Mouse (Mus musculus) heart, embryonic 12.5 days (tissue): ENCODE results near the gene Ccdc153. TPM values are rescaled to one million over a fixed set of nuclear protein-coding genes. Genes with fewer than 3 reads are reported as not detected.

ENCODE experiments used
- ATAC-seq: fragments of 200-750 bp; cut with Nextera tagmentation; 2 replicates; pipeline ENCODE4 v1.8.0; 2017; ENCODE audit warnings: moderate TSS enrichment, moderate library complexity; ENCODE audit not compliant: insufficient number of reproducible peaks, low FRiP score
- H3K27ac ChIP-seq: fragments of 300-500 bp; sonication (generic); 2 replicates; pipeline ENCODE4 v1.5.1; 2016; ENCODE audit warnings: mild to moderate bottlenecking, moderate library complexity; ENCODE audit not compliant: poor library complexity, severe bottlenecking
- H3K27me3 ChIP-seq: fragments of 300-500 bp; sonication (generic); replicated peaks from 2 replicates; pipeline ENCODE4 v1.6.1; 2016; ENCODE audit warnings: mild to moderate bottlenecking, moderate library complexity
- H3K36me3 ChIP-seq: fragments of 300-500 bp; sonication (generic); 2 replicates; pipeline ENCODE4 v1.6.1; 2016; ENCODE audit warnings: mild to moderate bottlenecking, moderate library complexity
- H3K4me1 ChIP-seq: fragments of 300-500 bp; sonication (generic); replicated peaks from 2 replicates; pipeline ENCODE4 v1.6.1; 2016; ENCODE audit warnings: mild to moderate bottlenecking
- H3K4me2 ChIP-seq: fragments of 300-500 bp; sonication (generic); 2 replicates; pipeline ENCODE4 v1.6.1; 2016; ENCODE audit warnings: mild to moderate bottlenecking, moderate library complexity
- H3K4me3 ChIP-seq: fragments of 300-500 bp; sonication (generic); 2 replicates; pipeline ENCODE4 v1.5.1; 2016; ENCODE audit warnings: mild to moderate bottlenecking
- H3K9ac ChIP-seq: fragments of 300-500 bp; sonication (generic); 2 replicates; pipeline ENCODE4 v1.6.1; 2016; ENCODE audit warnings: mild to moderate bottlenecking, moderate library complexity
- H3K9me3 ChIP-seq: fragments of 300-500 bp; sonication (generic); replicated peaks from 2 replicates; pipeline ENCODE4 v1.6.1; 2016; ENCODE audit warnings: mild to moderate bottlenecking, moderate library complexity
- WGBS: fragments of 180-500 bp; shearing (Covaris S2); methylation state at CpG from one replicate; pipeline ENCODE4 v1.1.7; 2016; 5-methylcytosine and 5-hydroxymethylcytosine counted together
- polyA plus RNA-seq: library from polyadenylated mRNA; unstranded; fragments of >200 nt; fragmentation: Nextera tagmentation; extraction: Ambion mirVana; gene quantifications from 2 replicates; pipeline ENCODE4 v1.2.1, GENCODE M21; 2016

Gene Ccdc153
- polyA plus RNA-seq, 1 experiment from 2014 or later = not detected

DNA sequence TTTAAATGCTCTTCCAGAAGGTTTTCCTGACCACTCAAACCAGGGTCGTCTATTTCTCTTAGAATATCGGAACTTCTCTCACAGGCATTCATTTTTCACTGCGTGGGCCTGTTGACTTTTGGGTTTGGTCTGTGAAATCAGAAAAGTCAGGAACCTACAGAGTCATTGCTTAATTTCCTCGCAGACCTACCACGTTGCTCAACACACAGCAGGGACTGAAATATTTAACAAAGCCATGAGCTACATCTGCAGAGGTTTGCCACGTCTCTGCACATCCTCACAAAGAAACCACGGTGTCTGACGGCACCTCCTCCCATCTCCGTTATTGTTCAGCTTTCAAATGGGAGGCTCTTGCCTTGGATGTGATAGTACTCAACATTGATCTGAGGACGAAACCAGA is 18.5 kb downstream of the Ccdc153 start:
- peaks cover 20% of the 10 kb centered on the region for H3K4me1 ChIP-seq
- peaks cover 15% of the 10 kb centered on the region; the same call in 1 of the 2 replicates for H3K36me3 ChIP-seq
- H3K27ac ChIP-seq = no peak overlapping the region
- no peak overlapping the region for H3K9ac ChIP-seq
- peaks cover 6% of the 10 kb centered on the region; the same call in 1 of the 2 replicates for H3K27me3 ChIP-seq
- no peak overlapping the region for H3K4me2 ChIP-seq
- no peak overlapping the region for H3K4me3 ChIP-seq
- WGBS = 83% methylated on average over 10 of the region's 10 CpGs
- H3K9me3 ChIP-seq = no peaks in the 10 kb centered on the region
- ATAC-seq = no peak

DNA sequence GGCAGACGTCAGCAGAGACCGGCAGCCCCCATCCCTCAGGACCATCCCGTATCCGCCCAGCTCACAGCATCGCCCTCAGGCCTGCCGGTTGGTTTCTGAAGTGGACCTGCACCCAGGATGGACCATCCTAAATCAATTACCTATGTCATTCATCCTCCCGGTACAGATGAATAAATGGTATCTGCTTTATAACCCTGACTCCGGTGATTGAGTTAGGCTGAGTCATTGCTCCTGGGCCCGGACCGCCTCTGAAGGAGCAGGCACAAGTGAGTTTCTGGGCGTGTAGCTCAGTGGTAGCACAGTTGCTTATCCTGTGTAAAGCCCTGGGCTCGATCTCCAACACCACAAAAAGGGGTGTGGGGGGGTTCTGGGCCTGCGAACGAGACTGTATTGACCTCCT is 20.9 kb downstream of the Ccdc153 start:
- Histone ChIP-seq H3K27me3 (peaks cover 8% of the 10 kb centered on the region; the same call in 1 of the 2 replicates), H3K4me1 (0 out of 2 replicates have a peak, but pooled peaks cover under 1% of the 10 kb centered on the region), H3K27ac (no peak overlapping the region), H3K4me2 (no peak overlapping the region), H3K4me3 (no peak overlapping the region), H3K36me3 (peaks cover 14% of the 10 kb centered on the region; the same call in 1 of the 2 replicates), H3K9me3 (no peaks in the 10 kb centered on the region), H3K9ac (no peak overlapping the region)
- ATAC-seq = no peak
- WGBS = 82% methylated on average over 14 of the region's 14 CpGs

DNA sequence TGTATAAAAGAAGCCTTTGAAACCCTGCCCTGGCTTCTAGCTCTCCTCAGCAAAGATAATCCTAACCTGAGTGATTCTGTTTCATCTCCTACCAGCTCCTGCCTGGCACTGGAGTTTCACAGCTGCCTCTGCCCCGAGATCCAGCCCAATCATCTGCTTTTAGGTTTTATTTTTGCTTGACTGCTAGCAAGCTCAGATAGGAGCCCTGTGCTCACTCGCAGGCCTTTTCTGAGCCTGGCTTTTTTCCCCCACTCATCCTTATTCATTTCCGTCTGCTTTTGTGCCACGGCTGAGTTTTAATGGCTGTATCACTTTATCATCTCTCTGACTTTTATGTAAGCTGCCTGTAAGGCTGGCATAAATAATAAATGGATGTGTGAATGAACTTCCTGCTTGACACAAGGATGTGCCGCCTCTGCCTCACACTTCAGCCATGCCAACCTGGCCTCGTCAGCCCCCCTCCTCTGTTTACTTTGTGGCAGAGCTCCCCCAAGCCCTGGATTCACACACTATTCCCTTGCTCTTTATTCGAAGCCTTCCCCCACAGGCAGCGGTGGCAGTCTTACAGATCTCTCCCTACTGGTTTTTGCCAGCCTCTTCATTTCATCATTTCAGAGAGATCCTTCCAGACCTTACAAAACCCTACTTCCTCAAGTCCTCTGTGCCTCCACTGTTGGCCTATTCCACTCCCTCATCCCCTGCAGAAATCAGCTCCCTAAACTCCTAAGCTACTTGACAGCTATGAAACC is 26.2 kb downstream of the Ccdc153 start:
- H3K4me3 ChIP-seq = no peak overlapping the region

DNA sequence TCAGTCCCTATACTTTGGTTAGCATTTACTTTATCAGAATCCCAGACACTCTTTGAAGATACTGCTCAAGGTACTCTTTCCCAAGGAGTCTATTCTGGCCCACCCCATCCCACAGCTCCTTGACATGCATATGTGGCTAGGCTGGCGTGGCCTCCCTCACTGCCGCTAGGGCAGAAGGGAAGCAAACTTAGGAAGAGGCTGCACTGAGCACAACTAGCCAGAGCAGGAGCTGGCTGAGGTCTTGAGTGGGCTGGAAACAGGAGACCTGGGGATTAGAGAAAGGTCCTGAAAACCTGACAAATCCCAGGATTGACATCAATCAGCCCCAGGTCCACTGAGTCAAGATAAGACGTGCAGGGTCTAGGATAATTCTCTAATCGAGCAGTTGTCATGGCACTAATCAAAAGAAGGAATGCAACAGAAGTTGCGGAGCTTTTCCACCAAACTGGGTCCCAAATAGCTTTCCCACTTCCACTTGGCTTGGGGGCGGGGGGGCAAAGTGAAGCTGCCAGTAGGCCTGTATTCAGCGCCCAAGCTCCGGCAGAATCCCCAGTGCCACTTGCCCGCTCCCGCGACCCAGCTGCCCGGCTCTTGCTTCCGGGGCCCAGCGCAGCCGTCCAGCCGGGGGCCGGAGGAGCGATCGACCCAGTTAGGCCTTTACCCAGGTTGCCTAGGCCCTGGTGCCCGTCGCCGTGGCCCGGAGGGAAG is 27.0 kb downstream of the Ccdc153 start:
- H3K9ac ChIP-seq = peak overlapping the region; percentile 91
- H3K9me3 ChIP-seq = 0 out of 2 replicates have a peak, but pooled peaks cover 6% of the 10 kb centered on the region
- H3K4me3 ChIP-seq = peak overlapping the region; percentile 58
- H3K27me3 ChIP-seq = peaks cover 8% of the 10 kb centered on the region; the same call in 1 of the 2 replicates
- peaks cover 11% of the 10 kb centered on the region; the same call in 1 of the 2 replicates for H3K36me3 ChIP-seq
- ATAC-seq = peak; percentile 13; the same call in 1 of the 2 replicates
- peak overlapping the region; percentile 89 for H3K27ac ChIP-seq
- H3K4me2 ChIP-seq = peak overlapping the region; percentile 88
- 4% methylated on average over 23 of the region's 23 CpGs for WGBS
- H3K4me1 ChIP-seq = peaks cover 16% of the 10 kb centered on the region

More for the DNA sequence above, 26.2 kb downstream of the Ccdc153 start:
- no peak for ATAC-seq
- peak overlapping the region; percentile 91; the same call in 1 of the 2 replicates for H3K9ac ChIP-seq
- H3K4me2 ChIP-seq = peak overlapping the region; percentile 88; the same call in 1 of the 2 replicates
- H3K4me1 ChIP-seq = peaks cover 16% of the 10 kb centered on the region
- H3K27me3 ChIP-seq = peaks cover 8% of the 10 kb centered on the region; the same call in 1 of the 2 replicates
- WGBS = 57% methylated on average over 8 of the region's 8 CpGs
- peaks cover 11% of the 10 kb centered on the region; the same call in 1 of the 2 replicates for H3K36me3 ChIP-seq
- H3K9me3 ChIP-seq = 0 out of 2 replicates have a peak, but pooled peaks cover 6% of the 10 kb centered on the region
- peak overlapping the region; percentile 89 for H3K27ac ChIP-seq

DNA sequence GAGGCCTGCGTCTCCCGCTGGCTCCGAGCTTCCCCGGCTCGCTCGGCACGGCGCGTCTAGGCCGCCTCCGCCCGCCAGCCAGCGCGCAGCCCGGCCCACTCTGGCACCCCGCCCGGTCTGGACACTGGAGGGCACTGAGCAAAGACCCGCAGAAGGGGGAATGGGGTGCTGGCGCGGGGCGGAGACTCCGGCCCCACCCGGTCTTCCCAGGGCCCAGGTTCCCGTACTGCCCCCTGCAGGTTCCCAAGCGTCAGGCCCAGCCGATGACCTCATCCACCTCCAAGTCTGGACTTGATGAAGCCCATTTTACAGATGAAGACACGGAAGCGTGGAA is 27.5 kb downstream of the Ccdc153 start:
- Histone ChIP-seq H3K9me3 (0 out of 2 replicates have a peak, but pooled peaks cover 6% of the 10 kb centered on the region), H3K4me1 (peaks cover 16% of the 10 kb centered on the region), H3K4me3 (peak overlapping the region; percentile 58), H3K27ac (peak overlapping the region; percentile 89), H3K36me3 (peaks cover 7% of the 10 kb centered on the region; the same call in 1 of the 2 replicates), H3K4me2 (peak overlapping the region; percentile 88), H3K27me3 (peaks cover 8% of the 10 kb centered on the region; the same call in 1 of the 2 replicates), H3K9ac (peak overlapping the region; percentile 91)
- 5% methylated on average over 25 of the region's 28 CpGs for WGBS
- peak; percentile 91 for ATAC-seq

DNA sequence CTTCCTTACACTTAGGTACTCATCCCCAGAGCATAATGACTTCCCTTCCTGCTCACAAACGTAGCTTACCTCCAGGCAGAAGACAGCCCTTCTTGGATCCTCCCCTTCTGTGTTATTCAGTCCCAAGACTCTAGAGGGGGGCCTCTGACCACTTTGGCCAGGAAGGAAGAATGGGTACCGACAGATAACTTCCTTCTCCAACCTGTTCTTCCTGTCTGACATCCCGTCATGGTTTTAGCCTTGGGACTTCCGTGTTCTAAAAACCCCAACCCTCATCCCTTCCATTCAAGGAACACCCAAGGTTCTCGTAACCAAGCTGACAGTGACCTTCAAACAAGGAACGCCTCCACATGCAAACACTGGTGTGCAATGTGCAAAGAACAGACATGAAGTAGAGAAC is 28.0 kb downstream of the Ccdc153 start, which contains the start of gene Nlrx1:
Gene Nlrx1, minus strand, starts transcription at position 168 of the 400 bp plus-strand sequence.
- Histone ChIP-seq H3K9me3 (0 out of 2 replicates have a peak, but pooled peaks cover 6% of the 10 kb centered on the region), H3K27me3 (peaks cover 10% of the 10 kb centered on the region), H3K4me2 (peak within 1 kb of the TSS; percentile 88), H3K4me3 (peak within 1 kb of the TSS; percentile 58), H3K36me3 (peaks cover 5% of the 10 kb centered on the region; the same call in 1 of the 2 replicates), H3K9ac (peak within 1 kb of the TSS; percentile 91), H3K27ac (peak within 1 kb of the TSS; percentile 89), H3K4me1 (peaks cover 16% of the 10 kb centered on the region)
- 71% methylated on average over 6 of the region's 6 CpGs for WGBS
- 0 out of 2 replicates have a peak, but pooled peaks have one; percentile 39 for ATAC-seq

DNA sequence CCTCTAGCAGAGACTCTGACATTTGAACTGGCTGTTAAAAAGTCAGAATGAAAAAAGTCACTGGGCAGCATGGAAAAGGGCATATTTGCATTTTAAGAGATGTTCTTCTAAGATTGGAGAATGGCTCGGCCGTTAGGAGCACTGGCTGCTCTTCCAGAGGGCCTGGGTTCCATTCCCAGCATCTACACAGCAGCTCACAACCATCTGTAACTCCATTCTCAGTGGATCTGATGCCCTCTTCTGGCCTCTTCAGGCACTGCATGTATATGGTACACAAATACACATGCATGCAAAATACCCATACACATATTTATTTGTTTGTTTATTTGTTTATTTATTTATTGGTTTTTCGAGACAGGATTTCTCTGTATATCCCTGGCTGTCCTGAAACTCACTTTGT is 28.6 kb downstream of the Ccdc153 start:
- Histone ChIP-seq H3K4me1 (peaks cover 16% of the 10 kb centered on the region), H3K27ac (no peak overlapping the region), H3K9ac (no peak overlapping the region), H3K27me3 (peaks cover 7% of the 10 kb centered on the region), H3K9me3 (0 out of 2 replicates have a peak, but pooled peaks cover 6% of the 10 kb centered on the region), H3K36me3 (no peaks in the 10 kb centered on the region), H3K4me3 (no peak overlapping the region), H3K4me2 (no peak overlapping the region)
- ATAC-seq = no peak
- WGBS = 77% methylated on average over 3 of the region's 3 CpGs

DNA sequence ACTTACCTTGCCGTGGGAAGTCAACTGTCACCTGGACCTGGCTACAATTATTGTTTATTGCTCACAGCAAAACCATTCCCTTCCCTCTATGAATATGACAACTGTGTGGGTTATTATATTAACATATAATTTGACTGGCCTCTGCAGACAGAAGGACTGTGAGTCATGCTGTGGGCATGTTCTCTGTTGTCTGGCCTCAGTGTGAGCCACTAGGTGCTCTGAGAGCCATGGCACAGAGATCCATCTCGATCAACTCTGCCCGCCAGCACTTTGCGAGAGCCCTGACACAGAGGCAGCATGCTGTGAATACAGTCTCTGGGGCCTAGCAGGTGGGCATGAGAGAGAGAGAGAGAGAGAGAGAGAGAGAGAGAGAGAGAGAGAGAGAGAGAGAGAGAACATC is 29.5 kb downstream of the Ccdc153 start:
- no peaks in the 10 kb centered on the region for H3K36me3 ChIP-seq
- H3K4me2 ChIP-seq = no peak overlapping the region
- no peak overlapping the region for H3K27ac ChIP-seq
- H3K9ac ChIP-seq = no peak overlapping the region
- H3K4me3 ChIP-seq = no peak overlapping the region
- peaks cover 8% of the 10 kb centered on the region for H3K27me3 ChIP-seq
- peaks cover 16% of the 10 kb centered on the region for H3K4me1 ChIP-seq
- 0 out of 2 replicates have a peak, but pooled peaks cover 6% of the 10 kb centered on the region for H3K9me3 ChIP-seq
- WGBS = 80% methylated on average over 4 of the region's 4 CpGs
- ATAC-seq = no peak

DNA sequence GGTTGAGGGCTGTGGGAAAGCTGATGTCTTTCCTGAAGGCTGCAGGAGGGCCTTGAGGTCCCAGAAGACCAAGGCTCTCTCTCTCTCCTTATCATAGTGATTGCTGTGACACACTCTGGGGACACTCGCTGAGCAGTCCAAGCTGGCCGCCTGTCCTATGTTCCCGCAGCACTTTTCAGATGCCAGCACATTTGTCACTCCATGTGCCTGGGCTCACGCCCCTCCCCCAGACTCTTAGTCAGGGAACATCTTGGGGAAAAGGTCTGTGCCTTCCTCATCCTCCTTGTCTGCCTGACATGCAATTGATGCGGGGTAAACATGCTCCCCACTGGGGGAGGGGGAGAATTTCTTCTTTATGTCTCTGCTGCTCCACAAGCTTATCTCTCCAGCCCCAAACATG is 42.7 kb downstream of the Ccdc153 start:
- H3K4me2 ChIP-seq = no peak overlapping the region
- 43% methylated on average over 5 of the region's 5 CpGs for WGBS
- ATAC-seq = no peak
- H3K36me3 ChIP-seq = no peaks in the 10 kb centered on the region
- no peak overlapping the region for H3K27ac ChIP-seq
- peaks cover 21% of the 10 kb centered on the region for H3K27me3 ChIP-seq
- peaks cover 13% of the 10 kb centered on the region for H3K4me1 ChIP-seq
- no peak overlapping the region for H3K9ac ChIP-seq
- H3K4me3 ChIP-seq = no peak overlapping the region
- H3K9me3 ChIP-seq = no peaks in the 10 kb centered on the region

DNA sequence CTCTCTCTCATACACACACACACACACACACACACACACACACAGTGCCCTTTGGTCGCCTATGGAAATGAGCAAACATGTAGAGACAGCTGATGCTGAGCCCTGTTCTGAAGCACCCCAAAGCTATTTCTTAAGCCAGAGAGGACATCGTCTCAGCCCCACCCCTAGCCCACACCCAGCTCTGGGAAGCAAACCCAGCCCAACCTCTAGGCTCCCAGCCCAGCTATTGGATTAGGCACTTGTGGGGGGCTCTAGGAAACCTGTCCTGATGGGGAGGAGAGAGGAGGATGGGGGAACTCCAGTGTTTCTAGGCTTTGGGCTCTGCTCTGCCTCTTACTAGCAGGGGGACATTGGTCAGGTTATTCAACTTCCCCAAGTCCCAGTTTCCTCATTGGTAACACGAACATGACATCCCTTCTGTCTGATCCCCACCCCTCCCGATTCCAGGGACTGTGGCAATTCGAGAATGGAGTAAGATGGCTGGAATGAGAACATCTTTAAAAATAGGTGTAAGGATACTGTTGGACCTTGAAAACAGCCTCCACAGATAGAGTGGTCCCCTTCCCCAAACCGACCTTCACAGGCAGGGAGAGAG is 45.9 kb downstream of the Ccdc153 start:
- Histone ChIP-seq H3K9ac (0 out of 2 replicates have a peak overlapping the region, but pooled peaks have one; percentile 22), H3K27me3 (peaks cover 27% of the 10 kb centered on the region), H3K36me3 (peaks cover 12% of the 10 kb centered on the region), H3K4me1 (peaks cover 24% of the 10 kb centered on the region), H3K4me2 (peak overlapping the region; percentile 87), H3K27ac (no peak overlapping the region), H3K9me3 (no peaks in the 10 kb centered on the region), H3K4me3 (peak overlapping the region; percentile 58)
- WGBS = 16% methylated on average over 6 of the region's 6 CpGs
- ATAC-seq = no peak
